ENCODE assay signal across 15 mouse cellular contexts in genomic region chr8:125355059-125355509, GRCm38 (mm10).
DNase-seq lines count a peak whose midpoint lies in the region; ATAC-seq lines count a peak whose summit lies in the region.
"Had no signal": no experiment of that assay in that cellular context is flagged by ENCODE, and none has a peak within 500 bp of the region (broad histone marks: within the 10 kb centered on the region; RNA-seq: fewer than 3 reads in every experiment).

No protein-coding gene starts in this region.

- peak overlapping the region; percentile 79 for H3K27ac ChIP-seq in heart, embryonic 10.5 days
- H3K27ac ChIP-seq in hindbrain, embryonic 15.5 days (replicated peaks) = peak overlapping the region; percentile 17; the same call in 1 of the 2 replicates
- H3K27ac ChIP-seq in neural tube, embryonic 15.5 days (replicated peaks) = no peak overlapping the region; the same call in 1 of the 2 replicates
- H3K27ac ChIP-seq: limb, embryonic 15.5 days; lung, embryonic 15.5 days had no signal

- H3K36me3 ChIP-seq in heart, embryonic 10.5 days = no peaks in the 10 kb centered on the region; the same call in 1 of the 2 replicates
- H3K36me3 ChIP-seq in hindbrain, embryonic 15.5 days = no peaks in the 10 kb centered on the region
- H3K36me3 ChIP-seq in neural tube, embryonic 15.5 days = no peaks in the 10 kb centered on the region
- H3K36me3 ChIP-seq: limb, embryonic 15.5 days; lung, embryonic 15.5 days had no signal

- DNase-seq in heart, embryonic 10.5 days (ENCODE audit: low spot score) = no peak
- DNase-seq in heart, postnatal 14 days = no peak
- DNase-seq in retina, postnatal 1 day = peak; percentile 64
- DNase-seq in retina, embryonic 14.5 days (ENCODE audit: low spot score) = no peak
- no peak for DNase-seq in embryo, embryonic 11 days
- DNase-seq in lung, postnatal 4 days = no peak
- DNase-seq: adrenal gland, postnatal 14 days; gastrocnemius, postnatal 36 days; kidney, adult 11 months; thymus, postnatal 14 days had no signal

- H3K9ac ChIP-seq in hindbrain, embryonic 15.5 days = no peak overlapping the region
- H3K9ac ChIP-seq in neural tube, embryonic 15.5 days (replicated peaks) = no peak overlapping the region
- H3K9ac ChIP-seq: limb, embryonic 15.5 days; lung, embryonic 15.5 days had no signal

- no peaks in the 10 kb centered on the region for H3K27me3 ChIP-seq in heart, embryonic 10.5 days (ENCODE audit: insufficient read depth, poor library complexity, severe bottlenecking)
- H3K27me3 ChIP-seq in hindbrain, embryonic 15.5 days = peaks cover 3% of the 10 kb centered on the region; the same call in 1 of the 2 replicates
- H3K27me3 ChIP-seq in neural tube, embryonic 15.5 days (replicated peaks) = 0 out of 2 replicates have a peak, but pooled peaks cover 11% of the 10 kb centered on the region
- H3K27me3 ChIP-seq: lung, embryonic 15.5 days had no signal

- intact Hi-C loops in heart, postnatal 14 days (cut with DNase I) = no loop called here

- H3K4me3 ChIP-seq in heart, embryonic 10.5 days = no peak overlapping the region
- H3K4me3 ChIP-seq in hindbrain, embryonic 15.5 days = no peak overlapping the region
- H3K4me3 ChIP-seq in neural tube, embryonic 15.5 days (replicated peaks) = no peak overlapping the region
- H3K4me3 ChIP-seq: limb, embryonic 15.5 days; lung, embryonic 15.5 days had no signal

- peaks cover 83% of the 10 kb centered on the region for H3K4me1 ChIP-seq in heart, embryonic 10.5 days
- peaks cover 15% of the 10 kb centered on the region for H3K4me1 ChIP-seq in hindbrain, embryonic 15.5 days (replicated peaks)
- H3K4me1 ChIP-seq in neural tube, embryonic 15.5 days = peaks cover 14% of the 10 kb centered on the region

- peaks cover 3% of the 10 kb centered on the region; the same call in 1 of the 2 replicates for H3K9me3 ChIP-seq in heart, embryonic 10.5 days
- H3K9me3 ChIP-seq in hindbrain, embryonic 15.5 days = no peaks in the 10 kb centered on the region
- 0 out of 2 replicates have a peak, but pooled peaks cover 2% of the 10 kb centered on the region for H3K9me3 ChIP-seq in neural tube, embryonic 15.5 days (replicated peaks)
- H3K9me3 ChIP-seq: lung, embryonic 15.5 days had no signal

- 0 out of 2 replicates have a peak, but pooled peaks have one; percentile 23 for ATAC-seq in hindbrain, embryonic 15.5 days (ENCODE audit: low FRiP score, low read depth)
- ATAC-seq in neural tube, embryonic 15.5 days (ENCODE audit: low FRiP score) = 0 out of 2 replicates have a peak, but pooled peaks have one; percentile 17
- ATAC-seq: Patski had no signal

- H3K4me2 ChIP-seq in hindbrain, embryonic 15.5 days = no peak overlapping the region
- no peak overlapping the region for H3K4me2 ChIP-seq in neural tube, embryonic 15.5 days
- H3K4me2 ChIP-seq: limb, embryonic 15.5 days; lung, embryonic 15.5 days had no signal

- WGBS in heart, embryonic 10.5 days = 72% methylated on average over 7 of the region's 7 CpGs
- 45% methylated on average over 7 of the region's 7 CpGs for WGBS in hindbrain, embryonic 15.5 days
- 48% methylated on average over 7 of the region's 7 CpGs for WGBS in neural tube, embryonic 15.5 days
